10 mouse cellular contexts compared by ENCODE assay signal in genomic region chr5:103803927-103804590, GRCm38 (mm10).
A peak's percentile ranks its signal among the peaks of the same experiment; 100 is the strongest.
DNase-seq lines count a peak whose midpoint lies in the region; ATAC-seq and TF ChIP-seq lines count a peak whose summit lies in the region.
"Had no signal": no experiment of that assay in that cellular context is flagged by ENCODE, and none has a peak within 500 bp of the region (broad histone marks: within the 10 kb centered on the region; RNA-seq: fewer than 3 reads in every experiment).

No protein-coding gene starts in this region.

- no peaks in the 10 kb centered on the region for H3K36me3 ChIP-seq in embryonic facial prominence, embryonic 10.5 days (replicated peaks)
- no peaks in the 10 kb centered on the region for H3K36me3 ChIP-seq in heart, embryonic 11.5 days (ENCODE audit: control insufficient read depth, insufficient read depth, low read length)
- no peaks in the 10 kb centered on the region for H3K36me3 ChIP-seq in kidney, embryonic 16.5 days (ENCODE audit: insufficient read depth, low read length)
- H3K36me3 ChIP-seq in lung, embryonic 14.5 days (ENCODE audit: insufficient read depth): no peaks in the 10 kb centered on the region
- H3K36me3 ChIP-seq: embryonic facial prominence, embryonic 15.5 days had no signal

- H3K9ac ChIP-seq in heart, embryonic 11.5 days (ENCODE audit: low read depth, low read length): peak overlapping the region; percentile 35; the same call in 1 of the 2 replicates
- no peak overlapping the region for H3K9ac ChIP-seq in kidney, embryonic 16.5 days (replicated peaks; ENCODE audit: low read length)
- no peak overlapping the region for H3K9ac ChIP-seq in lung, embryonic 14.5 days
- H3K9ac ChIP-seq: embryonic facial prominence, embryonic 15.5 days; liver, embryonic 15.5 days had no signal

- DNase-seq in left cerebral cortex, adult 18-20 months (ENCODE audit: low spot score in 2 of 2): peak; percentile 36 to 38
- no peak for DNase-seq in left cerebral cortex, adult 11 months (ENCODE audit: low spot score)
- peak; percentile 45 for DNase-seq in embryonic facial prominence, embryonic 10.5 days (ENCODE audit: low spot score)
- DNase-seq in lung, embryonic 14.5 days: peak; percentile 42
- DNase-seq in right cerebral cortex, postnatal 10 days (ENCODE audit: low spot score in 2 of 2): peak; percentile 74 to 78

- 13% methylated on average over 8 of the region's 8 CpGs for WGBS in embryonic facial prominence, embryonic 10.5 days
- WGBS in heart, embryonic 11.5 days (ENCODE audit: insufficient replicate concordance): 26% methylated on average over 8 of the region's 8 CpGs
- 31% methylated on average over 8 of the region's 8 CpGs for WGBS in kidney, embryonic 16.5 days
- WGBS in lung, embryonic 14.5 days: 17% methylated on average over 8 of the region's 8 CpGs

- H3K27me3 ChIP-seq in embryonic facial prominence, embryonic 10.5 days (replicated peaks; ENCODE audit: low read depth, poor library complexity, severe bottlenecking): no peaks in the 10 kb centered on the region
- no peaks in the 10 kb centered on the region for H3K27me3 ChIP-seq in heart, embryonic 11.5 days (ENCODE audit: control insufficient read depth, insufficient read depth, low read length)
- H3K27me3 ChIP-seq in kidney, embryonic 16.5 days (ENCODE audit: insufficient read depth, low read length): no peaks in the 10 kb centered on the region
- H3K27me3 ChIP-seq in lung, embryonic 14.5 days (ENCODE audit: insufficient read depth, low read length): no peaks in the 10 kb centered on the region
- H3K27me3 ChIP-seq: embryonic facial prominence, embryonic 15.5 days; liver, embryonic 15.5 days had no signal

- H3K4me1 ChIP-seq in embryonic facial prominence, embryonic 10.5 days: peaks cover 35% of the 10 kb centered on the region
- H3K4me1 ChIP-seq in heart, embryonic 11.5 days (ENCODE audit: control insufficient read depth, insufficient read depth, low read length): peaks cover 17% of the 10 kb centered on the region
- peaks cover 33% of the 10 kb centered on the region for H3K4me1 ChIP-seq in kidney, embryonic 16.5 days (ENCODE audit: insufficient read depth, low read length)
- H3K4me1 ChIP-seq in lung, embryonic 14.5 days (ENCODE audit: insufficient read depth): no peaks in the 10 kb centered on the region
- H3K4me1 ChIP-seq: embryonic facial prominence, embryonic 15.5 days had no signal

- H3K9me3 ChIP-seq in embryonic facial prominence, embryonic 10.5 days: no peaks in the 10 kb centered on the region
- H3K9me3 ChIP-seq in heart, embryonic 11.5 days (replicated peaks; ENCODE audit: control insufficient read depth, low read length): no peaks in the 10 kb centered on the region
- no peaks in the 10 kb centered on the region for H3K9me3 ChIP-seq in kidney, embryonic 16.5 days (ENCODE audit: low read length)
- no peaks in the 10 kb centered on the region for H3K9me3 ChIP-seq in lung, embryonic 14.5 days (ENCODE audit: low read depth, low read length)
- H3K9me3 ChIP-seq: embryonic facial prominence, embryonic 15.5 days; liver, embryonic 15.5 days had no signal

- no peak overlapping the region for H3K4me3 ChIP-seq in embryonic facial prominence, embryonic 10.5 days
- no peak overlapping the region for H3K4me3 ChIP-seq in heart, embryonic 11.5 days (ENCODE audit: low read depth, low read length)
- no peak overlapping the region for H3K4me3 ChIP-seq in kidney, embryonic 16.5 days (ENCODE audit: low read length)
- H3K4me3 ChIP-seq in lung, embryonic 14.5 days (ENCODE audit: low read depth, low read length): no peak overlapping the region
- H3K4me3 ChIP-seq: embryonic facial prominence, embryonic 15.5 days; liver, embryonic 15.5 days had no signal

- peak overlapping the region; percentile 29; the same call in 1 of the 2 replicates for H3K4me2 ChIP-seq in heart, embryonic 11.5 days
- no peak overlapping the region for H3K4me2 ChIP-seq in kidney, embryonic 16.5 days (replicated peaks; ENCODE audit: low read depth, low read length)
- H3K4me2 ChIP-seq in lung, embryonic 14.5 days: no peak overlapping the region
- H3K4me2 ChIP-seq: embryonic facial prominence, embryonic 15.5 days; liver, embryonic 15.5 days had no signal

- TF ChIP-seq CTCF in lung, embryonic 14.5 days (IDR thresholded peaks at IDR 0.05; ENCODE audit: low read depth): no peak

- peak overlapping the region; percentile 72 for H3K27ac ChIP-seq in embryonic facial prominence, embryonic 10.5 days (replicated peaks)
- peak overlapping the region; percentile 47 for H3K27ac ChIP-seq in heart, embryonic 11.5 days (ENCODE audit: low read depth, low read length)
- H3K27ac ChIP-seq in kidney, embryonic 16.5 days (ENCODE audit: low read length): peak overlapping the region; percentile 69
- H3K27ac ChIP-seq in lung, embryonic 14.5 days (ENCODE audit: low read depth): no peak overlapping the region
- H3K27ac ChIP-seq: embryonic facial prominence, embryonic 15.5 days; liver, embryonic 15.5 days had no signal

- peak; percentile 74; the same call in 1 of the 2 replicates for ATAC-seq in heart, embryonic 11.5 days (replicated peaks; ENCODE audit: insufficient number of reproducible peaks, low FRiP score, low TSS enrichment)
- peak; percentile 79; the same call in 1 of the 2 replicates for ATAC-seq in kidney, embryonic 16.5 days (ENCODE audit: low FRiP score, low TSS enrichment)
- ATAC-seq in lung, embryonic 14.5 days (ENCODE audit: insufficient read depth): no peak
- ATAC-seq in erythroid progenitor cell, adult 5-6 weeks (replicated peaks; ENCODE audit: low FRiP score, poor library complexity, severe bottlenecking): no peak

Comparison
In these comparisons a context has a peak if more than half of its experiments do, and no peak if none do; other contexts are left out.
1. ATAC-seq: peak in heart, embryonic 11.5 days (single experiment) and kidney, embryonic 16.5 days (single experiment); none in lung, embryonic 14.5 days (single experiment) and erythroid progenitor cell, adult 5-6 weeks (single experiment).